Mouse (Mus musculus): Measurements from ENCODE around the gene Rerg.

DNA sequence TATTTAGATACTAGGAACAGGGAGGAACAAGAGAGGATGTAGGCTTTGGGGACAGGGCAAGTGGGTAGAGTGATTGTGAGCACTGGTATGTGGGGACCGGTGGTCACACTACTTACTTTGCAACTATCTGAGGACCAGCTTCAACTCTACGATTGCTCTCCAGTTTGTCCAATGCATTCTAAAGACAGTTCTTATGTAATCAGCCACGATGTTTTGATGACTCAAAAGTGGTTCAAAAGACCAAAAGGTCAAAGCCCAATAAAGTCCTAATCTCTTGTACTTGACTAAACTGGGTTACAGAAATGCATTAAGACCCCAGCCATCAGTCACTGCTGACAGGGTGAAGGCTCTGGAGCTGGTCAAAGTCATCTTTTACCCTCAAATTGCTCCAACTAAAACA is 45.3 kb downstream of the Rerg start:
- TF ChIP-seq CTCF (IDR thresholded peaks at IDR 0.05; ENCODE audit: control insufficient read depth, insufficient read depth, low read length): no peak
- TF ChIP-seq POLR2A (IDR thresholded peaks at IDR 0.05; ENCODE audit: borderline replicate concordance, control insufficient read depth, low read depth, low read length): no peak

Data from bone marrow, adult 2 months (tissue).